Mouse (Mus musculus) liver, adult (tissue): ENCODE results near the gene Sptbn1.

Source experiments
- GATA4 ChIP-seq: IDR thresholded peaks from 2 replicates; pipeline ENCODE4 v1.6.1; 2014; ENCODE audit warnings: mild to moderate bottlenecking, low read length; ENCODE audit not compliant: insufficient replicate concordance

Sptbn1 gene

GRCm38 (mm10) chr11:30171586-30172178 lies 96.3 kb downstream of the Sptbn1 start:
- TF ChIP-seq GATA4 = peak; percentile 36; the same call in 1 of the 2 replicates

DNA sequence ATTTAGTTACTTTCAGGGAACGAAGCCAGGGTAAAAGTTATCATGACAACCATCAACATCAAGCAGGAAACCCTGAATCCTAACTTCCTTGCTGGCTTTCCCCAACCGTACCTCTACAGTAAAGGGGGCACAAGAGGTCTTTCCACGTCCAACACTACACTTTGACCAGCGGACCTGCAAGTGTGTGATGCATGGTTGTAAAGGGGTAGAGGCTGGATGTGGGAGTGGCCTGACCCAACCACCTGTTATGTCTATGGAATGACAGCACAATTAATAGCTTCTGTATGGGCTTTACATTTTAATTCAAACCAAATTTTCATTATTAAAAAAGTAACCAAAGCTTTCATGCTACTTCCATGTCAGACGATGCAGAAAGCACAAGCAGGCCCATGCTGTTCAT lies 96.8 kb downstream of the Sptbn1 start:
- no peak for TF ChIP-seq GATA4

DNA sequence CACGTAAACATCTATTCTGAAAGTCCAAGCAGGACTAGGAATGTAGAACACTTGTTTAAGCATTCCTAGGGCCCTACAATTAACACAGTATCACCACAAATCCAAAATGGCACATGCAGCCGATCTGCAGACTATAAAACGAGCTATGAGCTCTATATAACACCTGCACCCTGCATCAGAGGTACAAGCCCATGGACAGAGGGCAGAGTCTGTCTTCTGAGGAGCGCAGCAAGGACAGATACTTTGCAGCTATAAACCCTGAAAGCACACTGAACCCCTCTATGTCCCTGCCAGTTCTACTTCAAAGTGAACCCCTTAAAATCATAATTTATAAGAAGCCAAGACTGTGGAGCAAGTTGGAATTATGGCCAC lies 101.4 kb downstream of the Sptbn1 start:
- no peak for TF ChIP-seq GATA4

DNA sequence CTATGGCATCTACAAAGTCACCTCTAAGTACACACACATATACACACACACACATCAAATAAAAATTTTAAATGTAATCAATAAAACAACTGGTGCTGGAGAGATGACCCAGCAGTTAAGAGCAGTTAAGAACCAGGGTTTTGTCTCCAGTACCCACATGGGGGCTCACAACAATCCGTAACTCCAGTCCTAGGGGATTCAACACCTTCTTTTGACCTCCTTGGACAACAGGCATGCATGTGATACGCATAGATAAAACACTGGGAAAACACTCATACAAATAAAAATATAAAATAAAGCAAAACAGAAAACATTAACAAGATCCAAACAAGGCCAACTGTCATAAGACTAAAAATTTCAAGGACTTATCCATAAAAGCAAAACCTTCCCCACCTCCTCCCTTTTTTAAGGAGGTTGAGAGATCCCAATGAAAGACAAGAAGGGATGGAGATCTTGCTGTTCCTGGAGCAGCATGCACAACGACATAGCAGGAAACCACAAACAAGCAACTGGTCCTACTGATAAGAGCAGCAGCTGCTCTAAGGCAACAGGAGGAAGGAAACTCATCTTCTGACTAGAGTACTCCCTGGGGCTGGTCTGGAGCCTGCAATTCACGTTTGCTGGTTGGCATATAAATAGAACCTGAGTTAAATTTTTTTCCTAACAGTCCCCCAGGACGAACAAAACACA lies 102.0 kb downstream of the Sptbn1 start:
- peak; percentile 89; the same call in 1 of the 2 replicates for TF ChIP-seq GATA4

DNA sequence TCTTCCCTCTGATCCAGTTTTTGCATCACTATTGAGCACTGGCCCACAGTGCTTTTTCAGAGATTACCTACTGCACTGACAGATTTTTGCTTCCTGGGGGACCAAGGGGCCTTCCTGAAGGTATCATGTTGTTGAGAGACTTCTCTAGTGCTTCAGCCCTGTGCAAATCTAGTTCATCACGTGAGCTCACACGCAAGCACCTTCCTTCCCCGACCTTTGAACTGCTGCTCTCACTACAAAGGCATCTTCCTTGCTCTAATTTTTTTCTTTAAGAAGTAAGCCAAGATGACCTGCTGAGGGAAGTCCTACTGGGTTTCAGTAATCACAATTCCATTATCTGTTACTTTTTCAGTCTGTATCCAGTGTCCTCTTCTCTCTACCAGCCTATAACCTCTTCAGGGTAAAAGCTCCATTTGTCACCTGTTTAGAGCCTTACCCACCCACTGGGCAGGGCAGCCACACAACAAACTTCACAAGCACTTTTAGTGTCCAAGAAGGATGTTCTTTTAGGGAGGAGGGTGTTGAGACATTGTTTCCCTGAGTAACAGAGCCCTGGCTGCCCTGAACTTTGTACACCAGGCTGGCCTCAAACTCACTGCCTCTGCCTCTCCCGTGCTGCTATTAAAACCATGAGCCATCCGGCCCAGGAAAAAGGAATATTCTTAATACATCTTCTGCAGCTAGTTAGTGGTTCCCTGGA lies 103.3 kb downstream of the Sptbn1 start:
- TF ChIP-seq GATA4 = no peak

DNA sequence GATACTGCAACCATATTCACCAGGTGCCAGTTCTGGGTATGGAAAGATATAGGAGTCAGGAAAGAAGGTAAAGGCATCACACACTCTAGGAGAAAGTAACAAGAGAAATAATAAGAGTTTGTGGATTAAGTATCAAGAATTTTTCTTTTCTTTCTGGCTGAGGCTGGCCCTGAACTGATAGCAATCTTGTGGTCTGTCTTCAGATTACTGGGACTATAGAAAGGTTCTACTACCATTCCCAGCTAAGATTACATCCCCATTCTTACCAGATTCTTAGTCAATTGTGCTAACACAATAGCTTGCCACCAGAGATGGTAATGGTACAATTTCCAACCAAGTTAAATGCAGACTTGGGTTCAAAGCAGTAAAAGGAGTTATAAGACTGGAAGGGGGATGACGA lies 104.1 kb downstream of the Sptbn1 start:
- peak; percentile 7; the same call in 1 of the 2 replicates for TF ChIP-seq GATA4

DNA sequence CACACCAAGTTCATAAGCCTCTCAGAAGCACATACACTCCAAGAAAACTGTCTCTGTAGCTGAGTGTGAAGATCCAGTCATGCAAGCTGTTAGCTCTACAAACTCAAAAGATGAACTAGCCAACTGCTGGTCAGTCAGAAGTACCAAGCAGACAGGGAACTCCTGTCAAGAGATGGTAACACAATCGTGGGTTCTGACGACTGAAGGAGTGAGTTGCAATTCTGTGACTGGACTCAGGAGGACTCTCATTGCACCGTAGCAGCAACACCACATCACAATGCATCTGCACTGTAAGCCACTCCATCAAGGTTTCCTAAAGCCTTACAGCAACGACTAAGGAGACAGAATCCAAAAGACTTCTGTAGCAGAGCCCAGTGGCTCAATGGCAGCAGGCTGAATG lies 104.9 kb downstream of the Sptbn1 start:
- no peak for TF ChIP-seq GATA4

DNA sequence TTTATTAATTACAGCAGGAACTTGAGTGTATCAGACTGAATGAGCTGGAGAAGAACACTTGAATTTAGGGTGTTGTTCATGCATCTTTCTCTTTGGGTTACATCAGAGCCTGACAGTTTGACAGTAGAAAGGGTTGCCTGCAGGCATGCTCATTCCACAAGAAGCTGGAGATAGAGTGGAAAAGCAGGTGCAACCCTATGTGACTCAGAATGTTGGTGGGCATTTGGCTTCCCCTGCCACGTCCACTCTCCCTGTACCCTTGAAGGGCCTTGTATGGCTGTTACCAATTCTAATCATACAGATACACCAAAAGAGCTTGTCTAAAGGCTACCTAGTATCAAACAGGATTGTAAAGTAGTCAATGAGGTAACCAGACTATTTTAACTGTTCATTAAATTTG lies 106.2 kb downstream of the Sptbn1 start:
- TF ChIP-seq GATA4 = no peak

- peak; percentile 98 for TF ChIP-seq GATA4
Observed at GRCm38 (mm10) chr11:30161173-30161650, 106.8 kb downstream of the Sptbn1 start.

DNA sequence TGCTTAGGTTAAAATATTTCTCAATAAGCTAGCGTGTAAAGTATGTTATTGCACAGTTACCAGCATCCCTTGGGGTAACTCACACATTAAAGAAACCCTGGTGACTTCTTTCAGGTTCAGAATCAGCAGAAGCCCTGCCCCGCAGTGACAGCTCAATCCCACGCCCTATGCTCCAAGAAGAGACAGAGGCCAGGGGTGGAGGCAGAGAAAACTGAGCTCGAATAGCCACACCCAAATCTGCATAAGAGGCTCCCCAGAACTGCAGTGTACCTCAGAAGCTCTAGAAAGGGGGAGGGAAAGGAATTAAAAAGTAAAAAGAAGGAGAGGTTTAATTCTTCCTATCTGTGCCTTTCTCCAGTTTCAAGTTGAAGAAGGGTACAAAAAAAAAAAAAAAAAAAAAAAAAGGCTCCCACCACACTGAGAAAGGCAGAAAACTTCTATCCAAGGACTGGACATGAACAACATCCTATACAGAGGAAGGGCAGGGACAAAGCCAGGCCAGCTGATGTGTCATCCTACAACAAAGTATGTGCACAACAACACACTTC lies 107.3 kb downstream of the Sptbn1 start:
- no peak for TF ChIP-seq GATA4

DNA sequence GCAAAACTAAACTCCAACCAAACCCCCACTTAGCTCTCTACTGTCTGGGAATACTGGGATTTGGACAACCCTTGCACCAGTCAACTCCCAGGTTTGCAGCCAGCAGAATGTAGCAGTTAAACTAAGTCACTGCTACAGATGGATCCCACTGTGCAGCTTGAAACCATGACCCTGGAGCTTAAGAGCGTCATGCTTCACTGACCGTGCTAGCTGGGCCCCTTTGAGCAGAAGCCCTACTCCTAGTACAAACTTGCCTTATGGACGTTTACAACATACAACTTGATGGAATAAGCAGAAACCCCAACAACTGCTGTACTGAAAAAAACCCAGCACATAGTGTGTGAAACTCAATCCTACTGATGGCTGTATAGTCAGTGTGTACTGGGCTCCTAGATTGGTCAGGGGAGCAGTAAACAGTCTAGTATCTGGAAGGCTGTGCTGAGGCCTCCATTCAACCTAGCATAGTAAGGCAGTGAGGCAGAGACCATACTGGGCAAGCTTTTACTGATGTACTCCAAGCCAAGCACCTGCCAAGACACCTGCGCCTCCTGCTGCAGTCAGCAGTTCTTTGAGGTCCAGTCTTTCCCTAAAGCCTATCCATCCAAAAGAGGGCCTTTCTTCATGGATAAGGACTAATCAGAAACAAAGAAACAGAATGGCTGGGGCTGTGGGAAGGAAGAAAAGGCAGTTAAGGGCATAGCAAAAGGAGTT lies 108.3 kb downstream of the Sptbn1 start:
- no peak for TF ChIP-seq GATA4

- no peak for TF ChIP-seq GATA4
Observed at GRCm38 (mm10) chr11:30158028-30158700, 109.8 kb downstream of the Sptbn1 start.

DNA sequence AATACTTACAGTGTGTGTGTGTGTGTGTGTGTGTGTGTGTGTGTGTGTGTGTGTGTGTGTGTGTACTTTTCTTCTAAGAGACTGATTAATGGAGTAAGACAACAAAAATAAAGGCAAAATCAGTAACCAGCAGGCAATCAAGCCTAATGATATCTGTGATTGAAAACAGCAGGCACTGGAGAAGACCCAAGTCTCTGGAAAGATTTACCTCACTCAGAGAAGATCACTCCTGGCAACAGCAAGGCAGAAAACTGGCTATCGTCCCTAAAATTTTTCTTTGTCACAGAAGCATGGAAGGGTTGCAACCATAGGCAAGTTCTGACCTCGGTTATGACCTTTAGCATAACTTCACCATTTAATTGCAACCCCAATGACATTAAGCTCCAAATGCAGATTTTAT lies 112.1 kb downstream of the Sptbn1 start:
- no peak for TF ChIP-seq GATA4

DNA sequence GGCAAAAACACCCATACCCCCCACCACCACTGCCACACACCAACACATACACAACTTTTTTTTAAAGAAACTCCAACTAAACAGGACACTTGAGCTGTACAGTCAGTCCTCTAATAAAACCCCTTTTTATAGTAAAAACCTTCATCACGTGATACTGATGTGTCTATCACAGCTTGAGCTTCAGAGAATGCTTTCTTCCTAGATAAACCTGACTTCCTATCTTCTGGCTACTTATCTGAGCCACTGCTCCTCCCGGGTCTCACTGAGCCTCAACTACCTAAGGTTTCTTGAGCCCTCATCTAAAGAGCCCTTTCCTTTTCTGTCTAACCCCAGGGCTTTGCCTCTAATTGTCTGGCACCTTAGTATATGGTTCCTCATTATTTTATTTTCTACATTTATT lies 113.0 kb downstream of the Sptbn1 start:
- TF ChIP-seq GATA4 = no peak

- TF ChIP-seq GATA4 = no peak
Observed at GRCm38 (mm10) chr11:30148888-30149287, 119.1 kb downstream of the Sptbn1 start.
